Comparison of ENCODE assay signal across 12 mouse cellular contexts in genomic region chr17:25127079-25127478, GRCm38 (mm10). TPM values are rescaled to one million over a fixed set of nuclear protein-coding genes. Genes with fewer than 3 reads are reported as not detected.
DNase-seq lines count a peak whose midpoint lies in the region; ATAC-seq and TF ChIP-seq lines count a peak whose summit lies in the region.
"Had no signal": no experiment of that assay in that cellular context is flagged by ENCODE, and none has a peak within 500 bp of the region (broad histone marks: within the 10 kb centered on the region; RNA-seq: fewer than 3 reads in every experiment).

No protein-coding gene starts in this region.

- WGBS in liver, embryonic 12.5 days (ENCODE audit: insufficient replicate concordance), result 19% methylated on average over 8 of the region's 8 CpGs
- 52% methylated on average over 8 of the region's 8 CpGs for WGBS in neural tube, embryonic 15.5 days
- WGBS in forebrain, embryonic 16.5 days, result 57% methylated on average over 8 of the region's 8 CpGs
- WGBS in midbrain, embryonic 15.5 days, result 64% methylated on average over 8 of the region's 8 CpGs

- no peaks in the 10 kb centered on the region for H3K27me3 ChIP-seq in testis, adult 2 months (ENCODE audit: control insufficient read depth, insufficient read depth, low read length)
- peaks cover 10% of the 10 kb centered on the region for H3K27me3 ChIP-seq in liver, embryonic 12.5 days (replicated peaks)
- H3K27me3 ChIP-seq in neural tube, embryonic 15.5 days (replicated peaks), result peaks cover 9% of the 10 kb centered on the region; the same call in 1 of the 2 replicates
- no peaks in the 10 kb centered on the region; the same call in 1 of the 2 replicates for H3K27me3 ChIP-seq in forebrain, embryonic 16.5 days (replicated peaks; ENCODE audit: control insufficient read depth, insufficient read depth, low read length)
- H3K27me3 ChIP-seq in midbrain, embryonic 15.5 days (replicated peaks), result no peaks in the 10 kb centered on the region

- H3K4me3 ChIP-seq in testis, adult 2 months (ENCODE audit: control insufficient read depth, low read depth, low read length), result no peak overlapping the region
- 0 out of 2 replicates have a peak overlapping the region, but pooled peaks have one; percentile 10 for H3K4me3 ChIP-seq in liver, embryonic 12.5 days
- no peak overlapping the region for H3K4me3 ChIP-seq in neural tube, embryonic 15.5 days (replicated peaks)
- H3K4me3 ChIP-seq in forebrain, embryonic 16.5 days (replicated peaks; ENCODE audit: low read length), result no peak overlapping the region
- H3K4me3 ChIP-seq in midbrain, embryonic 15.5 days, result no peak overlapping the region
- H3K4me3 ChIP-seq: midbrain, embryonic 12.5 days had no signal

- ATAC-seq in liver, embryonic 12.5 days, result peak; percentile 86
- no peak for ATAC-seq in neural tube, embryonic 15.5 days (ENCODE audit: low FRiP score)
- ATAC-seq in forebrain, embryonic 16.5 days, result no peak
- ATAC-seq in midbrain, embryonic 15.5 days (replicated peaks), result no peak

- H3K4me2 ChIP-seq in liver, embryonic 12.5 days, result peak overlapping the region; percentile 51
- no peak overlapping the region for H3K4me2 ChIP-seq in neural tube, embryonic 15.5 days
- H3K4me2 ChIP-seq in forebrain, embryonic 16.5 days (ENCODE audit: low read length), result no peak overlapping the region
- H3K4me2 ChIP-seq in midbrain, embryonic 15.5 days, result no peak overlapping the region
- H3K4me2 ChIP-seq: midbrain, embryonic 12.5 days had no signal

- peak overlapping the region; percentile 53 for H3K9ac ChIP-seq in liver, embryonic 12.5 days
- H3K9ac ChIP-seq in neural tube, embryonic 15.5 days (replicated peaks), result no peak overlapping the region
- no peak overlapping the region for H3K9ac ChIP-seq in forebrain, embryonic 16.5 days (replicated peaks; ENCODE audit: low read depth, low read length)
- H3K9ac ChIP-seq in midbrain, embryonic 15.5 days, result no peak overlapping the region
- H3K9ac ChIP-seq: midbrain, embryonic 12.5 days had no signal

- no peak for TF ChIP-seq CTCF in testis, adult 2 months (IDR thresholded peaks at IDR 0.05; ENCODE audit: control insufficient read depth, insufficient read depth, insufficient replicate concordance, low read depth, low read length)

- DNase-seq in adrenal gland, adult (ENCODE audit: inconsistent age in 2 of 2, low spot score in 1 of 2), result peak; percentile 55 to 80
- DNase-seq in adrenal gland, postnatal 4 days (ENCODE audit: low spot score in 2 of 2), result no peak
- no peak for DNase-seq in testis, postnatal 10 days (ENCODE audit: low spot score)
- DNase-seq: kidney, adult 18-20 months had no signal

- no peak for TF ChIP-seq POLR2A in testis, adult 2 months (IDR thresholded peaks at IDR 0.05; ENCODE audit: control insufficient read depth, low read depth, low read length)

- H3K27ac ChIP-seq in testis, adult 2 months (ENCODE audit: control insufficient read depth, insufficient read depth, low read depth, low read length), result peak overlapping the region; percentile 63; the same call in 1 of the 2 replicates
- H3K27ac ChIP-seq in liver, embryonic 12.5 days, result peak overlapping the region; percentile 92
- H3K27ac ChIP-seq in neural tube, embryonic 15.5 days (replicated peaks), result no peak overlapping the region
- H3K27ac ChIP-seq in forebrain, embryonic 16.5 days (ENCODE audit: low read length), result no peak overlapping the region
- H3K27ac ChIP-seq in midbrain, embryonic 15.5 days, result no peak overlapping the region
- H3K27ac ChIP-seq: midbrain, embryonic 12.5 days had no signal

- H3K4me1 ChIP-seq in testis, adult 2 months (ENCODE audit: control insufficient read depth, insufficient read depth, low read length), result no peaks in the 10 kb centered on the region
- H3K4me1 ChIP-seq in liver, embryonic 12.5 days, result peaks cover 43% of the 10 kb centered on the region
- no peaks in the 10 kb centered on the region for H3K4me1 ChIP-seq in neural tube, embryonic 15.5 days
- no peaks in the 10 kb centered on the region for H3K4me1 ChIP-seq in forebrain, embryonic 16.5 days (replicated peaks; ENCODE audit: control insufficient read depth, insufficient read depth, low read length)
- H3K4me1 ChIP-seq in midbrain, embryonic 15.5 days, result no peaks in the 10 kb centered on the region
- H3K4me1 ChIP-seq: midbrain, embryonic 12.5 days had no signal

- no peaks in the 10 kb centered on the region for H3K36me3 ChIP-seq in testis, adult 2 months (ENCODE audit: control insufficient read depth, insufficient read depth, low read length)
- H3K36me3 ChIP-seq in liver, embryonic 12.5 days, result no peaks in the 10 kb centered on the region
- no peaks in the 10 kb centered on the region for H3K36me3 ChIP-seq in neural tube, embryonic 15.5 days
- no peaks in the 10 kb centered on the region for H3K36me3 ChIP-seq in forebrain, embryonic 16.5 days (ENCODE audit: control insufficient read depth, insufficient read depth)
- no peaks in the 10 kb centered on the region for H3K36me3 ChIP-seq in midbrain, embryonic 15.5 days (replicated peaks)
- H3K36me3 ChIP-seq: midbrain, embryonic 12.5 days had no signal

- no peaks in the 10 kb centered on the region for H3K9me3 ChIP-seq in liver, embryonic 12.5 days (replicated peaks)
- no peaks in the 10 kb centered on the region for H3K9me3 ChIP-seq in neural tube, embryonic 15.5 days (replicated peaks)
- no peaks in the 10 kb centered on the region for H3K9me3 ChIP-seq in forebrain, embryonic 16.5 days (ENCODE audit: control insufficient read depth, low read length)
- H3K9me3 ChIP-seq in midbrain, embryonic 15.5 days, result no peaks in the 10 kb centered on the region
- H3K9me3 ChIP-seq: midbrain, embryonic 12.5 days had no signal

RNA-seq across cellular contexts. Expression of gene Clcn7, which starts 6.1 kb away (rescaled TPM):
- total RNA-seq in adrenal gland, postnatal 4 days (2021), result 10 to 100 TPM; 34.6 to 38.6 TPM
- 14.1 and 14.8 TPM in 2 replicates for polyA plus RNA-seq in testis, adult 2 months (2012; rRNA removed)
- polyA plus RNA-seq in liver, embryonic 12.5 days (2016; fragmentation: Nextera tagmentation; extraction: Ambion mirVana), result 13.7 and 14.8 TPM in 2 replicates
- 25.1 and 28.7 TPM in 2 replicates for polyA plus RNA-seq in neural tube, embryonic 15.5 days (2015; fragmentation: Nextera tagmentation; extraction: Ambion mirVana)
- polyA plus RNA-seq in forebrain, embryonic 16.5 days (2015; fragmentation: Nextera tagmentation; extraction: Ambion mirVana), result 30.2 and 34.3 TPM in 2 replicates
- 35.0 and 36.3 TPM in 2 replicates for polyA plus RNA-seq in midbrain, embryonic 15.5 days (2015; fragmentation: Nextera tagmentation; extraction: Ambion mirVana)

RNA-seq across cellular contexts. Expression of gene Ptx4, which starts 6.5 kb away (rescaled TPM):
- total RNA-seq in adrenal gland, postnatal 4 days (2021), result under 1 TPM; 0.36 to 0.76 TPM
- polyA plus RNA-seq in testis, adult 2 months (2012; rRNA removed), result 0.23 and 0.40 TPM in 2 replicates
- polyA plus RNA-seq in liver, embryonic 12.5 days (2016; fragmentation: Nextera tagmentation; extraction: Ambion mirVana), result not detected in 2 replicates
- polyA plus RNA-seq in neural tube, embryonic 15.5 days (2015; fragmentation: Nextera tagmentation; extraction: Ambion mirVana), result 0.13 TPM in 1 of 2 replicates, not detected in the other
- polyA plus RNA-seq in forebrain, embryonic 16.5 days (2015; fragmentation: Nextera tagmentation; extraction: Ambion mirVana), result not detected in 2 replicates
- polyA plus RNA-seq in midbrain, embryonic 15.5 days (2015; fragmentation: Nextera tagmentation; extraction: Ambion mirVana), result not detected in 2 replicates
- polyA plus RNA-seq: midbrain, embryonic 12.5 days; urinary bladder, adult 2 months had no signal

RNA-seq across cellular contexts. Expression of gene Telo2, which starts 11.3 kb away (rescaled TPM):
- 10 to 100 TPM; 30.3 to 35.1 TPM for total RNA-seq in adrenal gland, postnatal 4 days (2021)
- 5.4 and 7.0 TPM in 2 replicates for polyA plus RNA-seq in testis, adult 2 months (2012; rRNA removed)
- polyA plus RNA-seq in liver, embryonic 12.5 days (2016; fragmentation: Nextera tagmentation; extraction: Ambion mirVana), result 25.6 and 28.6 TPM in 2 replicates
- polyA plus RNA-seq in neural tube, embryonic 15.5 days (2015; fragmentation: Nextera tagmentation; extraction: Ambion mirVana), result 56.5 and 57.6 TPM in 2 replicates
- polyA plus RNA-seq in forebrain, embryonic 16.5 days (2015; fragmentation: Nextera tagmentation; extraction: Ambion mirVana), result 47.0 and 62.9 TPM in 2 replicates
- polyA plus RNA-seq in midbrain, embryonic 15.5 days (2015; fragmentation: Nextera tagmentation; extraction: Ambion mirVana), result 57.8 and 67.0 TPM in 2 replicates

RNA-seq across cellular contexts. Expression of gene Ccdc154, which starts 35.2 kb away (rescaled TPM):
- under 1 TPM; 0.20 to 0.25 TPM for total RNA-seq in adrenal gland, postnatal 4 days (2021)
- 22.6 and 23.5 TPM in 2 replicates for polyA plus RNA-seq in testis, adult 2 months (2012; rRNA removed)
- not detected in 2 replicates for polyA plus RNA-seq in liver, embryonic 12.5 days (2016; fragmentation: Nextera tagmentation; extraction: Ambion mirVana)
- not detected in 2 replicates for polyA plus RNA-seq in neural tube, embryonic 15.5 days (2015; fragmentation: Nextera tagmentation; extraction: Ambion mirVana)
- polyA plus RNA-seq in forebrain, embryonic 16.5 days (2015; fragmentation: Nextera tagmentation; extraction: Ambion mirVana), result not detected in 2 replicates
- polyA plus RNA-seq in midbrain, embryonic 15.5 days (2015; fragmentation: Nextera tagmentation; extraction: Ambion mirVana), result not detected in 2 replicates
- polyA plus RNA-seq: cortical plate, adult 2 months; midbrain, embryonic 12.5 days had no signal

RNA-seq across cellular contexts. Expression of gene Tmem204, which starts 43.7 kb away (rescaled TPM):
- total RNA-seq in adrenal gland, postnatal 4 days (2021), result 10 to 100 TPM; 25.5 to 26.4 TPM
- polyA plus RNA-seq in testis, adult 2 months (2012; rRNA removed), result 4.1 and 5.2 TPM in 2 replicates
- 6.1 and 7.2 TPM in 2 replicates for polyA plus RNA-seq in liver, embryonic 12.5 days (2016; fragmentation: Nextera tagmentation; extraction: Ambion mirVana)
- 11.4 and 13.3 TPM in 2 replicates for polyA plus RNA-seq in neural tube, embryonic 15.5 days (2015; fragmentation: Nextera tagmentation; extraction: Ambion mirVana)
- 12.0 and 12.5 TPM in 2 replicates for polyA plus RNA-seq in forebrain, embryonic 16.5 days (2015; fragmentation: Nextera tagmentation; extraction: Ambion mirVana)
- 12.6 and 13.0 TPM in 2 replicates for polyA plus RNA-seq in midbrain, embryonic 15.5 days (2015; fragmentation: Nextera tagmentation; extraction: Ambion mirVana)

Comparison
In these comparisons a context has a peak if more than half of its experiments do, and no peak if none do; other contexts are left out.
1. DNase-seq: peak in adrenal gland, adult (2 of 2); none in adrenal gland, postnatal 4 days (0 of 2) and testis, postnatal 10 days (single experiment).
2. H3K27ac ChIP-seq: peak in testis, adult 2 months (single experiment) and liver, embryonic 12.5 days (single experiment); none in neural tube, embryonic 15.5 days (single experiment), forebrain, embryonic 16.5 days (single experiment) and midbrain, embryonic 15.5 days (single experiment).